Comparison of ENCODE assay signal across 8 mouse cellular contexts in genomic region chr7:102064655-102065045, GRCm38 (mm10). TPM values are rescaled to one million over a fixed set of nuclear protein-coding genes. Genes with fewer than 3 reads are reported as not detected.
DNase-seq lines count a peak whose midpoint lies in the region; ATAC-seq and TF ChIP-seq lines count a peak whose summit lies in the region.

No protein-coding gene starts in this region.

- peak overlapping the region; percentile 62 for H3K27ac ChIP-seq in kidney, postnatal 0 days
- H3K27ac ChIP-seq in hindbrain, embryonic 14.5 days = peak overlapping the region; percentile 83
- H3K27ac ChIP-seq in midbrain, embryonic 16.5 days (ENCODE audit: low read length) = peak overlapping the region; percentile 86

- H3K4me3 ChIP-seq in kidney, postnatal 0 days (replicated peaks; ENCODE audit: low read depth, low read length) = peak overlapping the region; percentile 59
- peak overlapping the region; percentile 65 for H3K4me3 ChIP-seq in hindbrain, embryonic 14.5 days (replicated peaks; ENCODE audit: low read length)
- peak overlapping the region; percentile 87 for H3K4me3 ChIP-seq in midbrain, embryonic 16.5 days (ENCODE audit: low read depth, low read length)

- WGBS in kidney, postnatal 0 days = 1% methylated on average over 9 of the region's 9 CpGs
- under 1% methylated on average over 9 of the region's 9 CpGs for WGBS in hindbrain, embryonic 14.5 days
- WGBS in midbrain, embryonic 16.5 days = 2% methylated on average over 9 of the region's 9 CpGs

- H3K9ac ChIP-seq in kidney, postnatal 0 days (ENCODE audit: low read depth, low read length) = peak overlapping the region; percentile 69
- H3K9ac ChIP-seq in hindbrain, embryonic 14.5 days = peak overlapping the region; percentile 70
- H3K9ac ChIP-seq in midbrain, embryonic 16.5 days (ENCODE audit: low read depth, low read length) = peak overlapping the region; percentile 81

- no peaks in the 10 kb centered on the region for H3K9me3 ChIP-seq in kidney, postnatal 0 days (replicated peaks; ENCODE audit: low read length)
- H3K9me3 ChIP-seq in hindbrain, embryonic 14.5 days (ENCODE audit: control insufficient read depth, low read length) = no peaks in the 10 kb centered on the region
- H3K9me3 ChIP-seq in midbrain, embryonic 16.5 days (replicated peaks; ENCODE audit: control insufficient read depth, low read length, poor library complexity, severe bottlenecking) = no peaks in the 10 kb centered on the region

- 0 out of 2 replicates have a peak, but pooled peaks cover 12% of the 10 kb centered on the region for H3K4me1 ChIP-seq in kidney, postnatal 0 days (replicated peaks; ENCODE audit: insufficient read depth, low read length)
- H3K4me1 ChIP-seq in hindbrain, embryonic 14.5 days (replicated peaks; ENCODE audit: control insufficient read depth, insufficient read depth, low read length) = peaks cover 22% of the 10 kb centered on the region
- peaks cover 31% of the 10 kb centered on the region for H3K4me1 ChIP-seq in midbrain, embryonic 16.5 days (ENCODE audit: control insufficient read depth, insufficient read depth, low read length)

- no peak for DNase-seq in kidney, postnatal 0 days (ENCODE audit: low spot score)
- no peak for DNase-seq in kidney, postnatal 10 days
- DNase-seq in hindbrain, embryonic 14.5 days (ENCODE audit: low spot score) = no peak
- DNase-seq in c-Kit-positive CD71-positive TER-119-positive erythroid progenitor cells, embryonic 14.5 days (ENCODE audit: low spot score) = no peak
- DNase-seq in ovary, postnatal 14 days (ENCODE audit: low spot score) = no peak
- no peak for DNase-seq in urinary bladder, adult 2 months (ENCODE audit: low spot score)

- peak overlapping the region; percentile 73 for H3K4me2 ChIP-seq in kidney, postnatal 0 days (ENCODE audit: low read length)
- peak overlapping the region; percentile 75 for H3K4me2 ChIP-seq in hindbrain, embryonic 14.5 days (replicated peaks)
- H3K4me2 ChIP-seq in midbrain, embryonic 16.5 days (ENCODE audit: low read length) = peak overlapping the region; percentile 87

- no peaks in the 10 kb centered on the region for H3K36me3 ChIP-seq in kidney, postnatal 0 days (ENCODE audit: insufficient read depth, low read length)
- H3K36me3 ChIP-seq in hindbrain, embryonic 14.5 days (replicated peaks; ENCODE audit: control insufficient read depth, insufficient read depth) = peaks cover 4% of the 10 kb centered on the region; the same call in 1 of the 2 replicates
- 0 out of 2 replicates have a peak, but pooled peaks cover under 1% of the 10 kb centered on the region for H3K36me3 ChIP-seq in midbrain, embryonic 16.5 days (ENCODE audit: control insufficient read depth, insufficient read depth, low read length)

- H3K27me3 ChIP-seq in kidney, postnatal 0 days (ENCODE audit: insufficient read depth, low read length) = no peaks in the 10 kb centered on the region
- no peaks in the 10 kb centered on the region for H3K27me3 ChIP-seq in hindbrain, embryonic 14.5 days (ENCODE audit: control insufficient read depth, insufficient read depth, low read length)
- no peaks in the 10 kb centered on the region for H3K27me3 ChIP-seq in midbrain, embryonic 16.5 days (ENCODE audit: control insufficient read depth, insufficient read depth, low read depth, low read length)

- TF ChIP-seq CTCF in kidney, postnatal 0 days (IDR thresholded peaks at IDR 0.05; ENCODE audit: low read depth) = no peak

- peak; percentile 53 for ATAC-seq in kidney, postnatal 0 days (replicated peaks; ENCODE audit: low FRiP score, low read depth)
- ATAC-seq in common myeloid progenitor, adult 5-6 weeks (replicated peaks; ENCODE audit: low read depth, poor library complexity, severe bottlenecking) = 0 out of 2 replicates have a peak, but pooled peaks have one; percentile 0
- ATAC-seq in hindbrain, embryonic 14.5 days (ENCODE audit: low FRiP score) = peak; percentile 51
- peak; percentile 72 for ATAC-seq in midbrain, embryonic 16.5 days

RNA-seq across cellular contexts. Expression of gene Rnf121, which starts 0.6 kb away (rescaled TPM):
- 24.8 and 25.5 TPM in 2 replicates for polyA plus RNA-seq in kidney, postnatal 0 days (2015; fragmentation: Nextera tagmentation; extraction: Ambion mirVana)
- 6.6 and 13.2 TPM in 2 replicates for total RNA-seq in common myeloid progenitor, adult 5-6 weeks (2017)
- polyA plus RNA-seq in hindbrain, embryonic 14.5 days (2014; fragmentation: Nextera tagmentation; extraction: Ambion mirVana) = 33.1 and 33.4 TPM in 2 replicates
- polyA plus RNA-seq in midbrain, embryonic 16.5 days (2015; fragmentation: Nextera tagmentation; extraction: Ambion mirVana) = 36.1 and 36.6 TPM in 2 replicates
- polyA plus RNA-seq in urinary bladder, adult 2 months (2012; rRNA removed) = 39.0 and 46.9 TPM in 2 replicates

RNA-seq across cellular contexts. Expression of gene Xndc1, which starts 0.7 kb away (rescaled TPM):
- 12.6 and 16.4 TPM in 2 replicates for polyA plus RNA-seq in kidney, postnatal 0 days (2015; fragmentation: Nextera tagmentation; extraction: Ambion mirVana)
- total RNA-seq in common myeloid progenitor, adult 5-6 weeks (2017) = 27.5 and 43.1 TPM in 2 replicates
- 18.4 and 19.0 TPM in 2 replicates for polyA plus RNA-seq in hindbrain, embryonic 14.5 days (2014; fragmentation: Nextera tagmentation; extraction: Ambion mirVana)
- polyA plus RNA-seq in midbrain, embryonic 16.5 days (2015; fragmentation: Nextera tagmentation; extraction: Ambion mirVana) = 28.7 and 31.5 TPM in 2 replicates
- polyA plus RNA-seq in urinary bladder, adult 2 months (2012; rRNA removed) = 28.4 and 32.1 TPM in 2 replicates

RNA-seq across cellular contexts. Expression of gene Xntrpc, which starts 0.9 kb away (rescaled TPM):
- polyA plus RNA-seq in kidney, postnatal 0 days (2015; fragmentation: Nextera tagmentation; extraction: Ambion mirVana) = 0.45 and 0.50 TPM in 2 replicates
- total RNA-seq in common myeloid progenitor, adult 5-6 weeks (2017) = 0.68 and 0.69 TPM in 2 replicates
- polyA plus RNA-seq in hindbrain, embryonic 14.5 days (2014; fragmentation: Nextera tagmentation; extraction: Ambion mirVana) = 1.0 and 1.2 TPM in 2 replicates
- 1.1 and 1.3 TPM in 2 replicates for polyA plus RNA-seq in midbrain, embryonic 16.5 days (2015; fragmentation: Nextera tagmentation; extraction: Ambion mirVana)
- polyA plus RNA-seq in urinary bladder, adult 2 months (2012; rRNA removed) = 1.8 and 2.3 TPM in 2 replicates

RNA-seq across cellular contexts. Expression of gene Trpc2, which starts 18.3 kb away (rescaled TPM):
- polyA plus RNA-seq in kidney, postnatal 0 days (2015; fragmentation: Nextera tagmentation; extraction: Ambion mirVana) = not detected in 2 replicates
- 0.69 and 1.3 TPM in 2 replicates for total RNA-seq in common myeloid progenitor, adult 5-6 weeks (2017)
- not detected in 2 replicates for polyA plus RNA-seq in hindbrain, embryonic 14.5 days (2014; fragmentation: Nextera tagmentation; extraction: Ambion mirVana)
- polyA plus RNA-seq in midbrain, embryonic 16.5 days (2015; fragmentation: Nextera tagmentation; extraction: Ambion mirVana) = not detected in 2 replicates
- 0.92 TPM in 1 of 2 replicates, not detected in the other for polyA plus RNA-seq in urinary bladder, adult 2 months (2012; rRNA removed)

RNA-seq across cellular contexts. Expression of gene Art1, which starts 36.9 kb away (rescaled TPM):
- polyA plus RNA-seq in kidney, postnatal 0 days (2015; fragmentation: Nextera tagmentation; extraction: Ambion mirVana) = 0.24 and 0.70 TPM in 2 replicates
- 0.15 TPM in 1 of 2 replicates, not detected in the other for total RNA-seq in common myeloid progenitor, adult 5-6 weeks (2017)
- 0.29 TPM in 1 of 2 replicates, not detected in the other for polyA plus RNA-seq in hindbrain, embryonic 14.5 days (2014; fragmentation: Nextera tagmentation; extraction: Ambion mirVana)
- 0.25 and 0.57 TPM in 2 replicates for polyA plus RNA-seq in midbrain, embryonic 16.5 days (2015; fragmentation: Nextera tagmentation; extraction: Ambion mirVana)
- polyA plus RNA-seq in urinary bladder, adult 2 months (2012; rRNA removed) = 0.06 and 0.16 TPM in 2 replicates

Comparison
In these comparisons a context has a peak if more than half of its experiments do, and no peak if none do; other contexts are left out.
1. ATAC-seq: peak in every context shown above with its lines; median percentile 72 in midbrain, embryonic 16.5 days; 53 in kidney, postnatal 0 days; 51 in hindbrain, embryonic 14.5 days; 0 in common myeloid progenitor, adult 5-6 weeks.